Mouse (Mus musculus) right cerebral cortex, adult 18-20 months (tissue): ENCODE data around the gene Arhgef11.
"Not testable (repeated sequence)": the region's sequence is repeated elsewhere in the genome, so short reads cannot be mapped to it uniquely, and the experiment has no call there.

Experiments
- DNase-seq: peaks from one replicate; pipeline ENCODE4 v3.0.0; 2022; ENCODE audit warnings: mixed read lengths

Gene Arhgef11

GRCm38 (mm10) chr3:87616957-87617810, at the start of gene Arhgef11:
Gene Arhgef11, plus strand, starts transcription at chr3:87617559.
- DNase-seq, result peak; percentile 73

DNA sequence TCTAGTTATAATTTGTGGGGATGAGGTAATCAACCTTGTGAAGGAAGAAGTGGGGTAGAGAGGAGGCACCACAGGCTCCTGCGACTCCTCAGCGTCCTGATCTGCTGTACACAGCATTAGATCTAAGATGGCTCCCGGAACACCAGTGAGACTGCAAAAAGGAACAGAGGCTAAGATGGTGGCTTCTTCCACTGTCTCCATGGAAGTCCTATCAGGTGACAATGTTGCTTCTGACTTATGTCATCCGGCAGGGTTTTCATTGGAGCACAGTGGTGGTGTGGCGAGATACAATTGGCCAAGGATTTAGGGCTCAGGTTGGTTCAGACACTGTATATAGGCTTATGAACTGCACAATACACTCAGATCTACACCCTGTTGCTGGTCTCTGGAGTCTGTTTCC, 48.7 kb upstream of the Arhgef11 start:
- DNase-seq, result no peak

DNA sequence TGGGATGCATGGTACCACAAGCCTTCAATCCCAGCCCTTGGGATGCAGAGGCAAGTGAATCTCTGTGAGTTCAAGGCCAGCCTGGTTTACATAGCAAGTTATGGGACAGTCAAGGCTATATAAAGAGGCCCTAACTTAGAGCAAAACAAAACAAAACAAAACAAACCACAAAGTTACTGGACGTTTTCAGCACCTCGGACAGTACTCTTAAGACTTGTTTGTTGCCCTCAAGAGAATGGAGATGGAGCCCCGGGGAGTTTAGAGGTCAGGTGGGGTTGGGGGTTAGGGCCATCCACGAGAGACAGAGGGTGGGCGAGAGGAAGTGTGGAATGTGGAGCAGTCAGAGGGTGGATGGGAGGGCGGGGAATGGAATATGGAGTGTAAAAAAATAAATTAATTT, 41.6 kb upstream of the Arhgef11 start:
- no peak for DNase-seq

- DNase-seq, result no peak
These were observed 35.1 kb upstream of the Arhgef11 start for GRCm38 (mm10) chr3:87582259-87582658.

DNA sequence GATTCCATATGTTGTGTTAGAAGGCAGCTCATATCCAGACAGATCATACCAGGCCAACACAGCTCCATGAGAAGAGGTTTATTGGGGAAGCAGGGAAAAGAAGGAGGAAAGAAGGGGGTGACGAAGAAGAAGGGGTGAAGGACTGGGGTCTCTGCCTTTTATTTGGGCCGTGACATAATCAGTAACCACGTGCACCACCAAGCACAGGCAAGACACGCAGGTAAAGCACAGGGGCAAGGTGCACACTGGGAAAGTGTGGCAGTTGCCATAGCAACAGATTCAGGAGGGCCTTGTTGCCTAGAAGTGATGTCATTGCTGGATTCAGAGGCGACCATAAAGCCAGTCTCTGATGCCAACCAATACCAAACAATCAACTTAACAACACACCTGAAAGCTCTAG, 23.6 kb upstream of the Arhgef11 start:
- no peak for DNase-seq

DNA sequence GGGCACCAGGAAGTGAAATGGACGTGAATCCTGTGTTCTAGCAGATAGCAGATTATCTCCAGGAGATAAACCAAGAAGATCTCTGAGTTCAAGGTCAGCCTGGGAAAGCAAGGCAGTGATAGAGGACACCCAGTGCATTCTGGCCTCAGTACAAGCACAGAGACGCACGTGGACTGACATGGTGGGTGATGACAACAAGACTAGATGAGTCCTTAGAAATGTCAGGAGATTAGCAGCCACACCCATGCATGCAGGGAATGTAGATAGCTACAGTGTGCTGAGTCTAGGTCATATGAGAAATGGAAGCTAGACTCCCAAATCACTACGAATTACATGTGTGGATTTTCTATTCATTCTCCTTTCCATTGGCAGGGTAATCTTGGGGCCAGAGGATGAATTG, 22.0 kb upstream of the Arhgef11 start:
- not testable (repeated sequence) for DNase-seq

DNA sequence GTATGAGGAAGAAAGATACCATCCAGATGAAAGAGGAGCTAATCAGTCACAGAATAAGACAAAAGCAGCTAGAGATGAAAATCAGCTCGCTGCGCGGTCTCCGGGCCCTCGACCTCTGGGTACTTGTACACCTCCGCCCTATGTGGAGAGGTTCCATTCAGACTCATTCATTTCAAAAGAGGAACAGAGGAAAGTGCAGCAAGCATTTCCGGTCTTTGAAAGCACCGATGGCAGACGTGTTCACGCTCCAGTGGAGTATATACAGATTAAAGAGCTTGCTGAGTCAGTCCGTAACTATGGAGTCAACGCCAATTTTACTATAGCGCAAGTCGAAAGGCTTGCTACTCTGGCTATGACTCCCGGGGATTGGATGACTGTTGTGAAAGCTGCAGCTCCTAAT, 16.3 kb upstream of the Arhgef11 start:
- DNase-seq, result not testable (repeated sequence)

DNA sequence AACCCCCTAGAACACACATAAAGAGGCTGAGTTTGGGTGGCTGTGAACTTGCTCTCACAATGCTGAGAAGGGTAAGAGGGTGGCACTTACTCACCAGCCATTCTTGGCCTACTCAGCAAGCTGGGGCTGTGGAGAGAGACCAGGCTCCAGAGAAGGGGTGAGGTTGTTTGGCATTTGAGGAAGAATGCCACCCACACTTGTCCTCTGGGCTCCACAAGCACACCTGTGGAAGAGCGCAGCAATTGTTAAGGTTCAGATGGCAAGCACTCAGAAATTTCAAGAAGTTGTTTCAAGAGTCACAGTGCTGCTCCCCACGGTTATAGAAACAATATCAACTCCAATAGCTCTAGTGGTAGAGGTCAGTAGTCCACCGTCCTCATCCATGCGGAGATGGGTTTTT, 1.0 kb upstream of the Arhgef11 start:
- no peak for DNase-seq

DNA sequence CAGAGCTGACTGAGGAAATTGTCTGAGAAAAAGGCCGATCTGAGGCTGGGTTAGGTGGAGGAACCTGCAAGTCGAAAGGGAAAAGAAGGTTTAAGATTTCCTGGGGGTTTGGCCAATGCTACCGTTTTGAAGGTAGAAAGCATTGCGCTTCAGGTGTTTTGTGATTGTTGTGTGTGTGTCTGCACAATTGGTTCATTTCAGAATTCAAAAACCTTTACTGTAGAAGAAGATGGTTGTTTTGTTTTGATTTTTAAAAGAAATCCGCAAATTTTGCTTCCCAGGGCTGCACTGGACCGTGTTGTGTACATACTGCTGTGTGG, 412 bp downstream of the Arhgef11 start:
- no peak for DNase-seq

DNA sequence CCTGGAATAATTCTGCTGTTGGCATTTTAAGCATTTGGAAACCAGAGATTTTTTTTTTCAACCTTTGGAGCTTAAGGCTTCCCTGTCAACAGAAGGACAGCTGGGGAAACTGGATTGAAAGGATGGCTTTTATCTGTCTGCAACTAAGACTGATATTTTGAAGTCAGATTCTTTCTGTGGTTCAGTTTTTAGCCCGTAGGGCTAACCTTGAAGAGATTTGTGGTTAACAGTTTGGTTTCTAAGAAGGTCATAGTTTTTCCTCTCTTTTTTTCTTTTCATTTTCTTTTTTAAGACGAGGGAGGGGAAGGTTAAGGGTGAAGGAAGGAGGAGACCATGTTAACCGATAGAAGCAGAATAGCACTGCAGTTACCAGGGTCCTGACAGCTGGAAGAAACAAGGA, 881 bp downstream of the Arhgef11 start:
- no peak for DNase-seq

- no peak for DNase-seq
These were observed 1.8 kb downstream of the Arhgef11 start for GRCm38 (mm10) chr3:87618981-87619710.

DNA sequence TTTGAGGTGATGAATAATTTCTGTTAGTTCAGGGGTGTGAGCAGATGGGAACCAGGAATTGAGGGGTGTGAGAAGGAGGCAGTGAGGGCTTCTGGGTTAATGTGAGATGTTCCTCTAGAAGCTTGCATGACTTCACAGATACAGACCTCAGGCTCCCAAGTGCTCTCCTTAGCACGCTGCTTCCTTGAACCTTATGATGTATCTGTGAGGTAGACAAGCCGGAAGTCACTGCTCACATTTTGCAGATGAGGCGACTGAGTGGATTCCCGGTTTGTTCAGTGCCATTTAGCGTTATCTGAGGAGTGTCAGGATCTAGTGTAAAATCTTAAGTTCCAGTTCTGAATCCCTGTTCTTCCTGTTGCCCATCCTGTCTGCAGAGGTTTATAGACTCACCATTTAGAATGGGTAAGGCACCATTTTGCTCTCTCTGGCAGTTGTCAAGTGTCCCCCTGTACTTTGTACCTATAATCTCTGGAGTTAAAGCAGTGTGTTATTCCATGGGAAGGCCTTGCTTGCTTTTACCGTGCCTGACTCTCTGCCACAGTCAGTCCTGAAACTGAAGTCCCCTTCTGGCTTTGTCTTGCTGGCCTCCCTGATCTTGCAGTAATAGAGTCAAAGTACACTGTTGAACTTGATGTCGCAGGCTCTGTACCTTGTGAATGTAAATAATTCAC, 3.0 kb downstream of the Arhgef11 start:
- no peak for DNase-seq

GRCm38 (mm10) chr3:87624899-87625298, 7.5 kb downstream of the Arhgef11 start:
- no peak for DNase-seq

- no peak for DNase-seq
These were observed 13.5 kb downstream of the Arhgef11 start for GRCm38 (mm10) chr3:87630899-87631298.

DNA sequence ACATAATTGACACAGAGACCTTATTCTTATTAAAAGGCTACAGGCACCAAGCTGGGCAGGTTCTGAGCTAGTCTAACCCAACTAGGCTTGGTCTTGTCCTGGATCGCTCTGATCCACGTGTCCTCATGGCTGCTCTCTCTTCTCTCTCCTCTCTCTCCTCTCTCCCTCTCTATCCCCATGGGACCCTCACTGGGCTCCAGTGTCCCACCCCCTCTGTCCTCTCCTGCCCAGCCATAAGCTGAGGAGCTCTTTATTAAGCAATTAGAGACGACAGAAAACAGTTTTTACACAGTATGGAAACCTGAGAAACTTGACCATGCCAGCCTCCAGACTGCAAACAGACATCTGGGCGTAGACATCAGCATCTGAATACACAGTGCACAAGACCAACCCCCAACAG, 14.0 kb downstream of the Arhgef11 start:
- DNase-seq, result no peak

DNA sequence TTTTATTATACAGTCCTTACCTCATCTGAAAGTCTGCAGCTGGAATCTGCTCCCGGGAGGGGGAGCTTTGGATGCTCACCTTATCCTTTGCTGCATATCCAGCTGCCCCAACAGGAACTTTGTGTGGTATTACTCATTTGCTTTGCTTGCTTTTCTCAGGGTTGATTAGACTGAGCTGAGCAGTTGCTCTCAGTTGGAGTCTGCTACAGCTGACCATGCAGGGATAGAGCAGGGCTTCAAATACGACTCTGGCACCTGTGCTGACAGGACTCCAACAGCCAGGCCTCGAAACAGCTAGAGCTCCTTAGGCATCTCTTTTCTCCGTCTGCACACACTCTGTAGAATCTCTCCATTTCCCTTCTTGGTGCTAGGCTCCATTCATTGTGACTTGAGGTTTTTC, 18.2 kb downstream of the Arhgef11 start:
- no peak for DNase-seq

DNA sequence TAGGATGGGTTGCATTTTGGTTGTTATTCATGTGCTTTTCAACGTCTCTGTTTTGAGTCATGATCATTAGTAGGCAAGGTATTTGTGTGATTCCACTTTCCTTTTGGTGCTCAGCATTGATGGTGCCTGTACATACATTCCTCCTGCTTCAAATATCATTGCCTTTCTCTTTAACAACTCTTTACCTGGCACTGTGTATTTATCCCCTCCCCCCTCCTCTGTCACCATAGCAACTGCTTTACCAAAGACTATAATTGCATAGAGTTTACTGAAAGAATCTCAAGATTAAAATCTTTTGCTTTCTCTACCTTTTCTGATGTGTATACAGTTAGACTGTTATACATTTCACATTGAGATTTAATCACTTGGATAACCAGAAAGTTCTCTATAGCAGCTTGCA, 26.1 kb downstream of the Arhgef11 start:
- no peak for DNase-seq

DNA sequence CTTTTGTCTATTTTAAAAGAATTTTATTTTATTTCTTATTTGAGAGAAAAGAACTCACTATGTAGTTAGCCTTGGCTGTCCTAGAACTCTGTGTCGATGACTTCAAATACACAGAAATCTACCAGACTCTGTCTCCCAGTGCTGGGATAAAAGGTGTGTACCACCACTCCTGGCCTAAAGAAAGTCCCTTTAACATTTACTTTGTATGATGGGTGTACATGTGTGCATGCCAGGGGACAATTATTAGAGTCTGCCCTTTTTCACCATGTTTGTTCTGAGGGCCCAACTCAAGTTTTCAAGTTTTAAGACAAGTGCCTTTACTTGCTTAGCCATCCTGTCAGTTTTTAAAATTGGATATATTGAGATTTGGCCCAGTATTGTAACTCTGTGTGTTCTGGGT, 28.8 kb downstream of the Arhgef11 start:
- no peak for DNase-seq

GRCm38 (mm10) chr3:87649063-87649462, 31.7 kb downstream of the Arhgef11 start:
- no peak for DNase-seq

GRCm38 (mm10) chr3:87658348-87658747, 41.0 kb downstream of the Arhgef11 start:
- DNase-seq, result no peak

GRCm38 (mm10) chr3:87659692-87660429, 42.5 kb downstream of the Arhgef11 start:
- no peak for DNase-seq

- DNase-seq, result no peak
These were observed 43.1 kb downstream of the Arhgef11 start for GRCm38 (mm10) chr3:87660479-87660878.

DNA sequence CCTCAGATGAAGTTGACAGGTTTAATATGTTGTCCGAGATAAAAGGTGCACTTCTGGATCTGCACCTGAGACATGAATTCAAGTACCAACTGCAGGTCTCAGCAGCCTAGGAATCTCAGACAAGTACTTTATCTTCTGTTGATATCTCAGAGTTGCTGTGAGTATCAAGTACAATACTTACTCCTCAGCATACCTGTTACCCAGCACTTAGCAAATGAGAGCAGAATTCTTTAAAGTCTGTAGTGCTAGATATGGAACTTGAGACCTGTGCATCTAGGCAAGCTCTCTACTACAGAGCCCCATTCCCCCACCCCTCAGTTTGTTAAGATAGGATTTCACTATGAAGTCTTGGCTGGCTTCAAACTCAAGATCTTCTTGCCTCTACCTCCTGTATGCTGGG, 43.9 kb downstream of the Arhgef11 start:
- DNase-seq, result no peak
